Mouse (Mus musculus): ENCODE data around the gene Setd1a.

DNA sequence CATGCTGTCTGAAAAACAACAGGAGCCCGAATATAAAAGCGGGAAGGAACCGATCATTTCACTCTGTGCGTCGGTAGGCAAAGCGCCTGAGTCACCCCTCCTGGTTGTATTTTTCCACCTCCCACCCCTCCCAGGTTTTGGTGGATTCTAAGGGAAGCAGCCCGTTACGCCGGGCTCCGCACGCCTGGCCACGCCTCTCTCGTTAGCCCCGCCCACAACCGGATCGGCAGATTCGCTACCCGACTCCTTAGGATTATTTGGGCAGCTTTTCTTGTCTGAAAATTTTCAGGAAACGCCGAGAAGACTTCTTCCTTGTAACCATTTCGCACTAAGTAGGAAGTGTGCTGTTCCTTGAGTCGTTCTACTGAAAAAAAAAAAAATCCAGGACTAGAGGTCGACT lies at the start of gene Setd1a:
- no peak for TF ChIP-seq CTCF (IDR thresholded peaks at IDR 0.05; ENCODE audit: low read depth)
- no peak for TF ChIP-seq EP300 (IDR thresholded peaks at IDR 0.05; ENCODE audit: low read depth)
